Mouse (Mus musculus) C2C12 (cell line): ENCODE results near the gene Slc5a11. TPM values are rescaled to one million over a fixed set of nuclear protein-coding genes. Genes with fewer than 3 reads are reported as not detected.

Experiments
- H3K27me3 ChIP-seq: one replicate; pipeline ENCODE4 v1.6.1; 2011; ENCODE audit not compliant: control insufficient read depth, insufficient read depth, insufficient read length
- H3K36me3 ChIP-seq: one replicate; pipeline ENCODE4 v1.6.1; 2011; ENCODE audit not compliant: control insufficient read depth, insufficient read depth
- H3K4me3 ChIP-seq: one replicate; pipeline ENCODE4 v1.5.1; 2011; ENCODE audit warnings: mild to moderate bottlenecking, control low read depth; ENCODE audit not compliant: poor library complexity, insufficient read depth, severe bottlenecking
- H3K79me2 ChIP-seq: one replicate; pipeline ENCODE4 v1.6.1; 2011; ENCODE audit not compliant: control insufficient read depth, insufficient read depth
- H3K79me3 ChIP-seq: one replicate; pipeline ENCODE4 v1.6.1; 2011; ENCODE audit warnings: low read depth, control low read depth
- H3ac ChIP-seq: one replicate; pipeline ENCODE3; 2011; ENCODE audit warnings: low read depth; ENCODE audit not compliant: control insufficient read depth, insufficient read length
- CEBPB ChIP-seq: IDR thresholded peaks from one replicate; pipeline ENCODE4 v1.6.1; 2011; ENCODE audit warnings: low read depth, mild to moderate bottlenecking, control low read depth, moderate library complexity
- CTCF ChIP-seq: IDR thresholded peaks from one replicate; pipeline ENCODE4 v1.5.1; 2011; ENCODE audit not compliant: control insufficient read depth, insufficient read depth, insufficient read length
- FOSL1 ChIP-seq: IDR thresholded peaks from one replicate; pipeline ENCODE4 v1.8.0; 2011; ENCODE audit warnings: mild to moderate bottlenecking, low read length; ENCODE audit not compliant: poor library complexity, insufficient read depth, severe bottlenecking
- MAX ChIP-seq: IDR thresholded peaks from one replicate; pipeline ENCODE4 v1.6.1; 2011; ENCODE audit warnings: mild to moderate bottlenecking, control low read depth
- MYOD1 ChIP-seq: IDR thresholded peaks from one replicate; pipeline ENCODE4 v1.6.1; 2011; ENCODE audit warnings: low read depth; ENCODE audit not compliant: control insufficient read depth, insufficient read length
- MYOG ChIP-seq: IDR thresholded peaks from one replicate; pipeline ENCODE4 v1.6.1; 2011; ENCODE audit not compliant: control insufficient read depth, insufficient read length; ENCODE audit errors: extremely low read depth
- USF1 ChIP-seq: IDR thresholded peaks from one replicate; pipeline ENCODE4 v1.6.1; 2011; ENCODE audit warnings: low read depth, mild to moderate bottlenecking, control low read depth, moderate library complexity
- polyA plus RNA-seq: library from polyadenylated mRNA; unstranded; fragments of >200 nt; fragmentation: generic; extraction: Trizol; gene quantifications from one replicate; pipeline ENCODE4 v1.2.1, GENCODE M21; 2012; ENCODE audit warnings: missing spikeins

Slc5a11 gene
- polyA plus RNA-seq, 1 experiment, result 0.02 TPM

DNA sequence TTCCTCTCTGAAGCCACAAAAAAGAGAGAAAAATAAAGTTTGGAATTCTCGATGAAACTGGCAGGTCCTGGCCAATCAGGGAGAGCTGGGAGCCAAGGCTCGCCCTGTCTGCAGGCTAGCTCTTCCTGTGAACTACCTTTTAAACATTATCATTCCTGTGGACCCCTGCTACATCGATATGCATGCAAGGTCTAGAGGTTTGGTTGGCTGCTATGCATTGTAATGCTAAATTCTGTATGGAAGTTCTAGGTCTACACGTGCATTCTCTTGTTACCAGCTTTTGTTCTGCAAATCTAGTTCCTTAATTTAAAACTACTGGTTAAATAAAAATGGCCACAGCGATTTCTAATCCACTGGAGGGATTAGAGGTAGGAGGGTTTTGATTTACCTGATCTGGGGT is 3.1 kb upstream of the Slc5a11 start:
- Histone ChIP-seq H3K4me3 (no peak overlapping the region), H3K79me3 (no peaks in the 10 kb centered on the region), H3ac (no peak overlapping the region), H3K36me3 (no peaks in the 10 kb centered on the region), H3K27me3 (peaks cover 46% of the 10 kb centered on the region), H3K79me2 (no peaks in the 10 kb centered on the region)
- TF ChIP-seq CEBPB, result no peak
- TF ChIP-seq MYOG, result no peak
- no peak for TF ChIP-seq MAX
- TF ChIP-seq USF1, result no peak
- TF ChIP-seq MYOD1, result no peak
- TF ChIP-seq CTCF, result no peak
- no peak for TF ChIP-seq FOSL1

GRCm38 (mm10) chr7:123212316-123212715 is 2.3 kb upstream of the Slc5a11 start:
- H3ac ChIP-seq, result no peak overlapping the region
- H3K79me2 ChIP-seq, result no peaks in the 10 kb centered on the region
- no peaks in the 10 kb centered on the region for H3K36me3 ChIP-seq
- no peak overlapping the region for H3K4me3 ChIP-seq
- no peaks in the 10 kb centered on the region for H3K79me3 ChIP-seq
- TF ChIP-seq MAX (no peak), MYOG (no peak), CTCF (no peak), CEBPB (no peak), FOSL1 (no peak), USF1 (no peak), MYOD1 (no peak)
- peaks cover 45% of the 10 kb centered on the region for H3K27me3 ChIP-seq

GRCm38 (mm10) chr7:123215138-123215537 is 558 bp downstream of the Slc5a11 start:
- Histone ChIP-seq H3K36me3 (no peaks in the 10 kb centered on the region), H3K79me3 (no peaks in the 10 kb centered on the region), H3K4me3 (no peak overlapping the region), H3ac (no peak overlapping the region), H3K79me2 (no peaks in the 10 kb centered on the region), H3K27me3 (peaks cover 37% of the 10 kb centered on the region)
- TF ChIP-seq MYOG (no peak), MYOD1 (no peak), CEBPB (no peak), FOSL1 (no peak), USF1 (no peak), CTCF (no peak), MAX (no peak)

GRCm38 (mm10) chr7:123217448-123218354 is 3.1 kb downstream of the Slc5a11 start:
- H3K36me3 ChIP-seq, result no peaks in the 10 kb centered on the region
- H3K27me3 ChIP-seq, result peaks cover 31% of the 10 kb centered on the region
- no peak overlapping the region for H3K4me3 ChIP-seq
- no peak for TF ChIP-seq MYOG
- TF ChIP-seq CEBPB, result no peak
- TF ChIP-seq USF1, result no peak
- no peak for TF ChIP-seq CTCF
- TF ChIP-seq MYOD1, result no peak
- TF ChIP-seq FOSL1, result no peak
- TF ChIP-seq MAX, result no peak
- no peak overlapping the region for H3ac ChIP-seq
- H3K79me2 ChIP-seq, result no peaks in the 10 kb centered on the region
- no peaks in the 10 kb centered on the region for H3K79me3 ChIP-seq

GRCm38 (mm10) chr7:123218620-123219019 is 4.0 kb downstream of the Slc5a11 start:
- no peak for TF ChIP-seq CTCF
- no peak for TF ChIP-seq MYOG
- TF ChIP-seq USF1, result no peak
- TF ChIP-seq CEBPB, result no peak
- no peak for TF ChIP-seq MAX
- no peak for TF ChIP-seq FOSL1
- TF ChIP-seq MYOD1, result no peak

More at GRCm38 (mm10) chr7:123218620-123219019, 4.0 kb downstream of the Slc5a11 start:
- no peak overlapping the region for H3ac ChIP-seq
- no peaks in the 10 kb centered on the region for H3K79me3 ChIP-seq
- peaks cover 31% of the 10 kb centered on the region for H3K27me3 ChIP-seq
- H3K36me3 ChIP-seq, result no peaks in the 10 kb centered on the region
- no peak overlapping the region for H3K4me3 ChIP-seq
- H3K79me2 ChIP-seq, result no peaks in the 10 kb centered on the region
